15 mouse cellular contexts compared by ENCODE assay signal in genomic region chr8:66342928-66343327, GRCm38 (mm10).
"Had no signal": no experiment of that assay in that cellular context is flagged by ENCODE, and none has a peak within 500 bp of the region (broad histone marks: within the 10 kb centered on the region; RNA-seq: fewer than 3 reads in every experiment).

No protein-coding gene starts in this region.

- DNase-seq: kidney, adult 18-20 months; kidney, postnatal 25 days; layer of hippocampus, adult 9-11 months; right cerebral cortex, adult 18-20 months; right cerebral cortex, postnatal 14 days; right cerebral cortex, postnatal 4 days; thymus, postnatal 25 days had no signal

- H3K4me1 ChIP-seq: intestine, embryonic 15.5 days; midbrain, embryonic 10.5 days; midbrain, embryonic 13.5 days; stomach, embryonic 15.5 days had no signal

- H3K27ac ChIP-seq: intestine, embryonic 15.5 days; kidney, postnatal 0 days; layer of hippocampus, adult 2 months; liver, embryonic 14.5 days; midbrain, embryonic 10.5 days; midbrain, embryonic 13.5 days; stomach, embryonic 15.5 days had no signal

- H3K4me3 ChIP-seq: intestine, embryonic 15.5 days; layer of hippocampus, adult 2 months; midbrain, embryonic 10.5 days; midbrain, embryonic 13.5 days; stomach, embryonic 15.5 days had no signal

- H3K9me3 ChIP-seq: intestine, embryonic 15.5 days; midbrain, embryonic 10.5 days; midbrain, embryonic 13.5 days; stomach, embryonic 15.5 days had no signal

- ATAC-seq: intestine, embryonic 15.5 days; midbrain, embryonic 13.5 days; midbrain, embryonic 16.5 days had no signal

- H3K27me3 ChIP-seq: intestine, embryonic 15.5 days; midbrain, embryonic 13.5 days; stomach, embryonic 15.5 days had no signal

- H3K4me2 ChIP-seq: intestine, embryonic 15.5 days; midbrain, embryonic 13.5 days; stomach, embryonic 15.5 days had no signal

- H3K36me3 ChIP-seq: intestine, embryonic 15.5 days; midbrain, embryonic 10.5 days; midbrain, embryonic 13.5 days; stomach, embryonic 15.5 days had no signal

- H3K9ac ChIP-seq: intestine, embryonic 15.5 days; liver, embryonic 14.5 days; midbrain, embryonic 13.5 days; stomach, embryonic 15.5 days had no signal
